Mouse (Mus musculus): Measurements from ENCODE around the gene Tprgl.

- TF ChIP-seq CTCF (conservative IDR thresholded peaks at IDR 0.05 in 1 of 2, IDR thresholded peaks at IDR 0.05 in 1 of 2; ENCODE audit: low read depth in 2 of 2, low read length in 2 of 2): no peak
- no peak for TF ChIP-seq MAZ (IDR thresholded peaks at IDR 0.05; ENCODE audit: low read depth, low read length)
Measured at GRCm38 (mm10) chr4:154170506-154171150, 10.2 kb upstream of the Tprgl start, which contains the start of gene Megf6.
